Mouse (Mus musculus) cerebellum, postnatal 25 days (tissue): ENCODE measurements around the gene Galntl6.

Experiments
- DNase-seq, 2 experiments: peaks; one replicate each; pipeline ENCODE4 v3.0.0; 2021; ENCODE audit warnings: mixed read lengths in 2 of 2

The Galntl6 gene

GRCm38 (mm10) chr8:58912196-58912839, at the start of gene Galntl6:
TSS of gene Galntl6 (minus strand) at chr8:58912640.
- peak; percentile 58 to 60 for DNase-seq

GRCm38 (mm10) chr8:58957195-58957739, 44.8 kb upstream of the Galntl6 start:
- DNase-seq: no peak

GRCm38 (mm10) chr8:58943773-58944172, 31.3 kb upstream of the Galntl6 start:
- DNase-seq: no peak

GRCm38 (mm10) chr8:58931066-58931465, 18.6 kb upstream of the Galntl6 start:
- no peak for DNase-seq

- DNase-seq: no peak
These were observed 2.7 kb upstream of the Galntl6 start for GRCm38 (mm10) chr8:58915142-58915541.

GRCm38 (mm10) chr8:58913640-58913968, 1.2 kb upstream of the Galntl6 start:
- no peak for DNase-seq

- DNase-seq: peak in 1 of 2 experiments; percentile 62
These were observed 600 bp upstream of the Galntl6 start for GRCm38 (mm10) chr8:58912840-58913639.

GRCm38 (mm10) chr8:58911677-58912076, 763 bp downstream of the Galntl6 start, which contains the start of gene BC030500:
TSS of gene BC030500 (plus strand) at chr8:58911755.
- DNase-seq: peak in 1 of 2 experiments; percentile 6

GRCm38 (mm10) chr8:58904465-58904864, 8.0 kb downstream of the Galntl6 start:
- no peak for DNase-seq

GRCm38 (mm10) chr8:58895960-58896359, 16.5 kb downstream of the Galntl6 start:
- DNase-seq: no peak

- DNase-seq: peak; percentile 29 to 59
These were observed 21.8 kb downstream of the Galntl6 start for GRCm38 (mm10) chr8:58890591-58890990.

GRCm38 (mm10) chr8:58886405-58886804, 26.0 kb downstream of the Galntl6 start:
- peak in 1 of 2 experiments; percentile 15 for DNase-seq

- DNase-seq: no peak
These were observed 88.1 kb downstream of the Galntl6 start for GRCm38 (mm10) chr8:58824347-58824746.

- DNase-seq: peak; percentile 8 to 9
These were observed 107.2 kb downstream of the Galntl6 start for GRCm38 (mm10) chr8:58805190-58805589.

GRCm38 (mm10) chr8:58801847-58802246, 110.6 kb downstream of the Galntl6 start:
- no peak for DNase-seq

- no peak for DNase-seq
These were observed 158.7 kb downstream of the Galntl6 start for GRCm38 (mm10) chr8:58753769-58754168.

- DNase-seq: no peak
These were observed 174.5 kb downstream of the Galntl6 start for GRCm38 (mm10) chr8:58737963-58738362.

GRCm38 (mm10) chr8:58691761-58692160, 220.7 kb downstream of the Galntl6 start:
- DNase-seq: no peak

GRCm38 (mm10) chr8:58677847-58678450, 234.5 kb downstream of the Galntl6 start:
- DNase-seq: no peak

- DNase-seq: peak; percentile 21 to 38
These were observed 243.4 kb downstream of the Galntl6 start for GRCm38 (mm10) chr8:58669075-58669474.

- DNase-seq: no peak
These were observed 252.4 kb downstream of the Galntl6 start for GRCm38 (mm10) chr8:58660019-58660418.

GRCm38 (mm10) chr8:58655631-58656030, 256.8 kb downstream of the Galntl6 start:
- no peak for DNase-seq

GRCm38 (mm10) chr8:58606451-58606850, 306.0 kb downstream of the Galntl6 start:
- peak; percentile 28 to 42 for DNase-seq
